Mouse (Mus musculus) spleen, postnatal 36 days (tissue): ENCODE measurements at regions not wholly inside any gene's neighbourhood (a gene's known extent, or its start where the extent isn't known, plus 50 kb on each side); places are given as distances from the start of the nearest gene placed in this dataset.
"Not testable (repeated sequence)": the region's sequence is repeated elsewhere in the genome, so short reads cannot be mapped to it uniquely, and the experiment has no call there.

Experiments
- DNase-seq, 2 experiments: peaks; one replicate each; pipeline ENCODE4 v3.0.0; 2022; ENCODE audit warnings: low spot score in 2 of 2, mixed read lengths in 1 of 2

GRCm38 (mm10) chr17:52351293-52351692, 251.2 kb upstream of the Kcnh8 start:
- DNase-seq: no peak

- DNase-seq: no peak
These were observed 251.8 kb upstream of the Kcnh8 start for GRCm38 (mm10) chr17:52350696-52351095.

GRCm38 (mm10) chr17:52349872-52350271, 252.6 kb upstream of the Kcnh8 start:
- no peak for DNase-seq

GRCm38 (mm10) chr17:52348481-52349083, 253.9 kb upstream of the Kcnh8 start:
- no peak for DNase-seq

GRCm38 (mm10) chr17:52320586-52320985, 281.9 kb upstream of the Kcnh8 start:
- no peak for DNase-seq

- DNase-seq: no peak
These were observed 285.5 kb upstream of the Kcnh8 start for GRCm38 (mm10) chr17:52316976-52317375.

GRCm38 (mm10) chr17:52315879-52316278, 286.6 kb upstream of the Kcnh8 start:
- DNase-seq: no peak

GRCm38 (mm10) chr17:52315456-52315855, 287.1 kb upstream of the Kcnh8 start:
- not testable (repeated sequence) for DNase-seq

- no peak for DNase-seq
These were observed 290.5 kb upstream of the Kcnh8 start for GRCm38 (mm10) chr17:52312043-52312442.

- DNase-seq: no peak
These were observed 293.7 kb upstream of the Kcnh8 start for GRCm38 (mm10) chr17:52308789-52309188.

- DNase-seq: no peak
These were observed 298.4 kb upstream of the Kcnh8 start for GRCm38 (mm10) chr17:52304133-52304532.

- DNase-seq: no peak
These were observed 299.2 kb upstream of the Kcnh8 start for GRCm38 (mm10) chr17:52303320-52303719.

- no peak for DNase-seq
These were observed 302.7 kb upstream of the Kcnh8 start for GRCm38 (mm10) chr17:52299769-52300168.

- DNase-seq: no peak
These were observed 317.1 kb upstream of the Kcnh8 start for GRCm38 (mm10) chr17:52285392-52285791.

GRCm38 (mm10) chr17:52282264-52282663, 320.2 kb upstream of the Kcnh8 start:
- no peak for DNase-seq

- DNase-seq: no peak
These were observed 324.0 kb upstream of the Kcnh8 start for GRCm38 (mm10) chr17:52278523-52278922.

GRCm38 (mm10) chr17:52268792-52269191, 333.7 kb upstream of the Kcnh8 start:
- DNase-seq: no peak

- DNase-seq: no peak
These were observed 351.2 kb upstream of the Kcnh8 start for GRCm38 (mm10) chr17:52251284-52251683.

GRCm38 (mm10) chr17:52225584-52225983, 376.9 kb upstream of the Kcnh8 start:
- DNase-seq: no peak

GRCm38 (mm10) chr17:52220422-52220821, 382.1 kb upstream of the Kcnh8 start:
- no peak for DNase-seq

- no peak for DNase-seq
These were observed 384.3 kb upstream of the Satb1 start for GRCm38 (mm10) chr17:52217411-52217810.

- DNase-seq: no peak
These were observed 379.9 kb upstream of the Satb1 start for GRCm38 (mm10) chr17:52212944-52213343.

GRCm38 (mm10) chr17:52210483-52210882, 377.4 kb upstream of the Satb1 start:
- DNase-seq: no peak

GRCm38 (mm10) chr17:52197731-52198130, 364.6 kb upstream of the Satb1 start:
- DNase-seq: no peak
